Mouse (Mus musculus) intestine, embryonic 15.5 days (tissue): Measurements from ENCODE around the gene Clcn1. TPM values are rescaled to one million over a fixed set of nuclear protein-coding genes. Genes with fewer than 3 reads are reported as not detected.

Source experiments
- ATAC-seq: fragments of 200-750 bp; cut with Nextera tagmentation; 2 replicates; pipeline ENCODE4 v1.8.0; 2017; ENCODE audit warnings: moderate TSS enrichment, moderate library complexity
- H3K27ac ChIP-seq: fragments of 300-500 bp; sonication (generic); 2 replicates; pipeline ENCODE4 v1.5.1; 2015; ENCODE audit warnings: mild to moderate bottlenecking, inconsistent platforms
- H3K27me3 ChIP-seq: fragments of 300-500 bp; sonication (generic); replicated peaks from 2 replicates; pipeline ENCODE4 v1.6.1; 2015; ENCODE audit warnings: inconsistent platforms
- H3K36me3 ChIP-seq: fragments of 300-500 bp; sonication (generic); 2 replicates; pipeline ENCODE4 v1.6.1; 2015; ENCODE audit warnings: inconsistent platforms
- H3K4me1 ChIP-seq: fragments of 300-500 bp; sonication (generic); replicated peaks from 2 replicates; pipeline ENCODE4 v1.6.1; 2015; ENCODE audit warnings: inconsistent platforms
- H3K4me2 ChIP-seq: fragments of 300-500 bp; sonication (generic); replicated peaks from 2 replicates; pipeline ENCODE4 v1.6.1; 2015; ENCODE audit warnings: mild to moderate bottlenecking, inconsistent platforms
- H3K4me3 ChIP-seq: fragments of 300-500 bp; sonication (generic); replicated peaks from 2 replicates; pipeline ENCODE4 v1.5.1; 2015; ENCODE audit warnings: inconsistent platforms
- H3K9ac ChIP-seq: fragments of 300-500 bp; sonication (generic); 2 replicates; pipeline ENCODE4 v1.6.1; 2015; ENCODE audit warnings: inconsistent platforms
- H3K9me3 ChIP-seq: fragments of 300-500 bp; sonication (generic); 2 replicates; pipeline ENCODE4 v1.6.1; 2016; ENCODE audit warnings: inconsistent platforms
- whole genome bisulfite sequencing: fragments of 180-500 bp; shearing (Covaris S2); methylation state at CpG from one replicate; pipeline ENCODE4 v1.1.7; 2015; 5-methylcytosine and 5-hydroxymethylcytosine counted together
- polyA plus RNA-seq: library from polyadenylated mRNA; unstranded; fragments of >200 nt; fragmentation: Nextera tagmentation; extraction: Ambion mirVana; gene quantifications from 2 replicates; pipeline ENCODE4 v1.2.1, GENCODE M21; 2015

Clcn1 gene
- polyA plus RNA-seq, 1 experiment from 2014 or later: 0.13 TPM

GRCm38 (mm10) chr6:42362974-42363373, 76.5 kb downstream of the Clcn1 start:
- H3K27ac ChIP-seq: no peak overlapping the region
- no peak overlapping the region for H3K4me2 ChIP-seq
- H3K4me3 ChIP-seq: no peak overlapping the region
- no peaks in the 10 kb centered on the region for H3K27me3 ChIP-seq
- H3K36me3 ChIP-seq: peaks cover 3% of the 10 kb centered on the region
- WGBS: 69% methylated on average over 3 of the region's 3 CpGs
- no peaks in the 10 kb centered on the region for H3K4me1 ChIP-seq
- no peak for ATAC-seq
- H3K9me3 ChIP-seq: no peaks in the 10 kb centered on the region
- H3K9ac ChIP-seq: no peak overlapping the region

GRCm38 (mm10) chr6:42364066-42364465, 77.6 kb downstream of the Clcn1 start:
- no peak overlapping the region for H3K4me3 ChIP-seq
- 88% methylated on average over 4 of the region's 4 CpGs for WGBS
- no peaks in the 10 kb centered on the region for H3K27me3 ChIP-seq
- no peak overlapping the region for H3K9ac ChIP-seq
- no peak for ATAC-seq
- H3K27ac ChIP-seq: no peak overlapping the region
- H3K36me3 ChIP-seq: no peaks in the 10 kb centered on the region
- H3K9me3 ChIP-seq: no peaks in the 10 kb centered on the region
- H3K4me2 ChIP-seq: no peak overlapping the region
- H3K4me1 ChIP-seq: no peaks in the 10 kb centered on the region

GRCm38 (mm10) chr6:42364607-42365006, 78.1 kb downstream of the Clcn1 start:
- 89% methylated on average over 15 of the region's 15 CpGs for WGBS
- Histone ChIP-seq H3K4me1 (no peaks in the 10 kb centered on the region), H3K36me3 (no peaks in the 10 kb centered on the region), H3K9ac (no peak overlapping the region), H3K27me3 (no peaks in the 10 kb centered on the region), H3K4me3 (no peak overlapping the region), H3K4me2 (no peak overlapping the region), H3K9me3 (no peaks in the 10 kb centered on the region), H3K27ac (no peak overlapping the region)
- no peak for ATAC-seq

- Histone ChIP-seq H3K27me3 (no peaks in the 10 kb centered on the region), H3K4me2 (no peak overlapping the region), H3K36me3 (no peaks in the 10 kb centered on the region), H3K4me1 (no peaks in the 10 kb centered on the region), H3K9me3 (no peaks in the 10 kb centered on the region), H3K9ac (no peak overlapping the region), H3K27ac (no peak overlapping the region), H3K4me3 (no peak overlapping the region)
- no peak for ATAC-seq
- 93% methylated on average over 6 of the region's 6 CpGs for WGBS
These were observed 78.7 kb downstream of the Clcn1 start for GRCm38 (mm10) chr6:42365215-42365614.

Other genes with a start within 250 kb of the Clcn1 start
- gene Sva, start 248.3 kb upstream of the Clcn1 start, polyA plus RNA-seq: not detected in 2 replicates
- not detected in 2 replicates for gene Tas2r139, start 145.7 kb upstream of the Clcn1 start, polyA plus RNA-seq
- not detected in 2 replicates for gene Tas2r144, start 71.4 kb upstream of the Clcn1 start, polyA plus RNA-seq
- 24.0 and 26.5 TPM in 2 replicates for gene Gstk1, start 40.8 kb upstream of the Clcn1 start, polyA plus RNA-seq
- gene Tmem139, start 24.7 kb upstream of the Clcn1 start, polyA plus RNA-seq: 9.9 and 11.8 TPM in 2 replicates
- gene Casp2, start 21.7 kb upstream of the Clcn1 start, polyA plus RNA-seq: 42.2 and 44.9 TPM in 2 replicates
- gene Fam131b, start 38.0 kb downstream of the Clcn1 start, polyA plus RNA-seq: 0.20 and 0.25 TPM in 2 replicates
- gene Zyx, start 62.9 kb downstream of the Clcn1 start, polyA plus RNA-seq: 82.7 and 83.4 TPM in 2 replicates
- gene Epha1, start 86.6 kb downstream of the Clcn1 start, polyA plus RNA-seq: 7.6 TPM in 2 replicates
- not detected in 2 replicates for gene Tas2r143, start 113.6 kb downstream of the Clcn1 start, polyA plus RNA-seq
- not detected in 2 replicates for gene Tas2r135, start 118.7 kb downstream of the Clcn1 start, polyA plus RNA-seq
- not detected in 2 replicates for gene Tas2r126, start 147.8 kb downstream of the Clcn1 start, polyA plus RNA-seq
- gene Olfr458, start 178.5 kb downstream of the Clcn1 start, polyA plus RNA-seq: not detected in 2 replicates
- gene Olfr457, start 189.7 kb downstream of the Clcn1 start, polyA plus RNA-seq: not detected in 2 replicates
- gene Olfr456, start 200.5 kb downstream of the Clcn1 start, polyA plus RNA-seq: not detected in 2 replicates